Mouse (Mus musculus) layer of hippocampus, adult 9-10 months (tissue): Measurements from ENCODE around the gene Gnas.
"Not testable (repeated sequence)": the region's sequence is repeated elsewhere in the genome, so short reads cannot be mapped to it uniquely, and the experiment has no call there.

Experiments used
- DNase-seq: peaks from one replicate; pipeline ENCODE4 v3.0.0; 2022; ENCODE audit warnings: low spot score

Gene Gnas

DNA sequence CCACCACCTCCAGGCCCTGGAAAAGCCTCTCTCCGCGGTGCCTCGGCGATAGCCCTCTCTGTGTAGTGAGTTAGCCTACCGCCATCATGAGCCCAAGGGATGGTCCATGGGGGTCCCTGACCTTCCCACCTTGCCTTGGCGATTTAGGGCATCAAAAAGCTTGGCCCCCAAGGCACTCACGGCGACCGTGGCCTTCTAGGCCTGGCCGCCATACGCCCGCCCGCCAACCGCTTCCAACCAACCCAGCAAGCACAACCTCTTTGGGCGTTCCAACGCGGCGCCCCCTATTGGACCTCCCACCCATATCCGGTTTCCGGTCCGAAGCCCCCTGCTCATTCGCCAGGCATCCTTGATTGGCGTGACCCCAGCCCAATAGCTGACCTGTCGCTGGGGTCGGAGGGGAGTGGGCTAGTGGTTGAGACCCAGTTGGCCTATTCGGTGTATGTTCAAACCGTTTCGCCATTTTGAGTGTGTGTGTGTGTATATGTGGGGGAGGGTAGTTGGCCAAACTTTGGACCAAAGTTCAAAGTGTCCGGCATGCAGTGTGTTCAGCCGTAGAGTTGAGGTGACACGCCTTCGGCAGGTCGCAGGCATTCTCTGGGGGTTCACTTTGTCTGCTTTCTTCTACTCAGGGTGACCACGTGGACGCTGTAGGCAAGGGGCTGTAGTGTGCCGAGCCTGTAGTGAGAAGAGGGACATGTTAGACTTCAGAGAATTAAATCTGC is 11.2 kb downstream of the Gnas start:
- no peak for DNase-seq

- no peak for DNase-seq
Observed at GRCm38 (mm10) chr2:174295900-174296465, 11.9 kb downstream of the Gnas start.

DNA sequence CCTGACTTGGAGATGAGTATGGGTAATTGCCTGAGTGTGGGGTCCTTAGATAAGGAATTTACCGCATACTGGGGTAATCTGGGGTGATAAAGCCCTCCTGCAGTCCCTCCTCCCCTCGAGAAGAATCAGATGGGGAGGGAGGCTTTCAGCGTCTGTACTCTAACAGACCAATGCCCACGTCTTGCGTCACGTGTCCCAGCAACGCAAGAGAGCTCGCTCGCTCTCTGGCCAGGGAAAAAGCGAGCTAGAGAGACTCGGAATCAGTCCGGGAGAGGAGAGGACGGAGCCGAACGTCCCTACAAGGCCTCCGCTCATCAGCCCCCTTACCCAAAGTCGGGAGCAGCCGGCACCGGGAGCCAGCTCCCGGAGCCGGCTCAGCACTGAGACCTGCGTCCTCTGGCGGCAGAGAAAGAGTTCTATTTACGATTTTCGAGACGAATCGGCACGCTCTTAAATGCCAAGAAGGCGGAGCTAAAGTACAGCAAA is 13.0 kb downstream of the Gnas start:
- no peak for DNase-seq

DNA sequence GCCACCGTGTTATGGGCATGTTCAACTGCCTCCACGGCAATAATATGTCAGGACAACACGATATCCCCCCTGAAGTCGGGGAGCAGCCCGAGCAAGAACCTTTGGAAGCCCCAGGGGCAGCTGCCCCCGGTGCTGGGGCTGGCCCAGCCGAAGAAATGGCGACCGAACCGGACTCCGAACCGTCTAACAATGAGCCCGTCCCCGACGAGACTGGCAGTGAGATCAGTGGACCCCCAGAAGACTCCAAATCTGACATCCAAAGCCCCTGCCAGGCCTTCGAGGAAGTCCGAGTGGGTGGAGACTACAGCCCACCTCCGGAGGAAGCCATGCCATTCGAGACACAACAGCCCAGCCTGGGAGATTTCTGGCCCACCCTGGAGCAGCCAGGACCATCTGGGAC is 13.7 kb downstream of the Gnas start:
- DNase-seq: no peak

- no peak for DNase-seq
Observed at GRCm38 (mm10) chr2:174298471-174298870, 14.4 kb downstream of the Gnas start.

DNA sequence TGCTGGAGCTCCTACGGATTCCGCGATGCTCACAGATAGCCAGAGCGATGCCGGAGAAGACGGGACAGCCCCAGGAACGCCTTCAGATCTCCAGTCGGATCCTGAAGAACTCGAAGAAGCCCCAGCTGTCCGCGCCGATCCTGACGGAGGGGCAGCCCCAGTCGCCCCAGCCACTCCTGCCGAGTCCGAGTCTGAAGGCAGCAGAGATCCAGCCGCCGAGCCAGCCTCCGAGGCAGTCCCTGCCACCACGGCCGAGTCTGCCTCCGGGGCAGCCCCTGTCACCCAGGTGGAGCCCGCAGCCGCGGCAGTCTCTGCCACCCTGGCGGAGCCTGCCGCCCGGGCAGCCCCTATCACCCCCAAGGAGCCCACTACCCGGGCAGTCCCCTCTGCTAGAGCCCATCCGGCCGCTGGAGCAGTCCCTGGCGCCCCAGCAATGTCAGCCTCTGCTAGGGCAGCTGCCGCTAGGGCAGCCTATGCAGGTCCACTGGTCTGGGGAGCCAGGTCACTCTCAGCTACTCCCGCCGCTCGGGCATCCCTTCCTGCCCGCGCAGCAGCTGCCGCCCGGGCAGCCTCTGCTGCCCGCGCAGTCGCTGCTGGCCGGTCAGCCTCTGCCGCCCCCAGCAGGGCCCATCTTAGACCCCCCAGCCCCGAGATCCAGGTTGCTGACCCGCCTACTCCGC is 15.1 kb downstream of the Gnas start:
- DNase-seq: no peak

GRCm38 (mm10) chr2:174299771-174300160 is 15.6 kb downstream of the Gnas start:
- DNase-seq: no peak

DNA sequence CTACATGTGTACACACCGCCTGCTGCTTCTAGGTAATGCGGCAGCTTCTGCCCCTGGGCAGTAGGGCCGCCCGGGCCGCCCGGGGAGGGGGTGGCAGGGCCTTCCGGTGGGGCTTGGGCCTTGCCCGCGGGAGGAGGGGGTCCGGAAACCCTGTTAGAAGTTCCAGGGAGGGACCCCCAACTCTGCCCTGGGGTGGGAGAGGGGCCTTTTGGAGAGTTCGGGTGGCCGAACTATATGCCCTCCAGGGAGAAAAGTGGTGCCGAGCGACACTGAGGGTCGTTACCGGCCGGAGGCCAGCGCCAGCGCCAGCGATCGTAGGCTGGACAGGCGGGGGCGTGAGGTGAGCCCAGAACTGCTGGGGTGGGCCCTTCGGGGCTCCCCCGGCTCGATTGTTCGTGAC is 16.1 kb downstream of the Gnas start:
- no peak for DNase-seq

DNA sequence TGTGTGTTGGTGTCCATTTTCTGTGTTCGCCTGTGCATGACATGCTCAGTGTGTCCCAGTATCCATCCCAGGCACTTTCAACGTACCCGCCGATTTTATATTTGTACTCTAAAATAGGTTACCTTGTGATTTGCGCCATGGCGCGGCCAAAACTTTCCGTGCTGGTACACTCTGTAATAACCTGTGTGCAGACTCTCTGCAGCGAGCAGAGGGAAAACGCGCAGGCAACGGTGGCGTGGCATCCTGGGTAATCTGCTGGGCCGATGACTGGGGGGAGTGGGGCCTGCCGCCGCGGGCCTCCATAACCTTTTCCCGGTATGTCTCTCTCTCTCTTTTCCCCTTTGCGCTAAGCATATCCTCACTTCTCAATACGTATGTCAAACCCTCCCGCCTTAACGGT is 16.5 kb downstream of the Gnas start:
- no peak for DNase-seq

- DNase-seq: no peak
Observed at GRCm38 (mm10) chr2:174302526-174302925, 18.4 kb downstream of the Gnas start.

- DNase-seq: no peak
Observed at GRCm38 (mm10) chr2:174305646-174306045, 21.5 kb downstream of the Gnas start.

DNA sequence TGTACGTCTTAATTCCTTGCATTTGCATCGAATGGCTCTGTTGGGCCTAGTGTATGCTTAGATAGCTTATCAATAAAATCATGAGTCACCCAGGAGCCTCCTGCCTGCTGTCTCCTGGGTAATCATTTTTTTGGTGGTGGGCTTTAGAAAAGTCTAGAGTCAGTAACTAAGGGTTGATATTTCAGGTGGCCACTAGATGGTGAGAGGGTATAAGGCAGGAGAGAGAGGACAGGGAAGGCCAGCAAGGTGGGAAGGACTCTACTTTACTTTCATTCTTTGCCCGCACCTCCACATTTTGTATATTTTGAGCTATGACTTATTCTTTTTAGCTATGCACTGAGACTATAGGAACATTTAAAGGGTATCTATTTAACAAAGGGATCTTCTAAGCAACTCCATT is 23.8 kb downstream of the Gnas start:
- DNase-seq: no peak

- DNase-seq: no peak
Observed at GRCm38 (mm10) chr2:174310913-174311514, 26.9 kb downstream of the Gnas start.

GRCm38 (mm10) chr2:174311613-174312012 is 27.5 kb downstream of the Gnas start:
- no peak for DNase-seq

DNA sequence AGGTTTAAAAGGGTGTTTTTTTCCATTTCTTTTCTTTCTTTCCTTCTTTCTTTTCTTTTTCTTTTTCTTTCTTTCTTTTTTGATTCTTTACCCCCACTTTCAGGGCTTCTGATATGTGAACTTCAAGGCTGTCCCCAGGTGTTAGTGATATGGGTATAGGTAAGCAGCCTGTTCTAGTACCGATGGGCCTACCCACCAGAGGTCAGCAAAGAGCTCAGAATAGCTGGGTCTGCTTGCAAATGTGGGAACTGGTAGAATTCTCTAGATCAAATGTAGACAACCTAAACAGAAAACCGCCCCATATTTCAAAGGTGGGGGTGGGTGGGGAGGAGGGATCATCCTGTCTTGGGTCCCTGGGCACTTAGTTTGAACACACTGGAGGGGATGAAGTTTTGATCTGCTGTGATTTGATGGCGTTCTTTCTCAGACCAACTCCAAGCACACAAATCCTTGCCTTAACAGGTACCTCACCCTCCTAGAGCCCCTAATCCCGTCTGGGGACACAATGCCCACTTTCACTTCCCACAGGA is 28.1 kb downstream of the Gnas start:
- DNase-seq: peak; percentile 88

DNA sequence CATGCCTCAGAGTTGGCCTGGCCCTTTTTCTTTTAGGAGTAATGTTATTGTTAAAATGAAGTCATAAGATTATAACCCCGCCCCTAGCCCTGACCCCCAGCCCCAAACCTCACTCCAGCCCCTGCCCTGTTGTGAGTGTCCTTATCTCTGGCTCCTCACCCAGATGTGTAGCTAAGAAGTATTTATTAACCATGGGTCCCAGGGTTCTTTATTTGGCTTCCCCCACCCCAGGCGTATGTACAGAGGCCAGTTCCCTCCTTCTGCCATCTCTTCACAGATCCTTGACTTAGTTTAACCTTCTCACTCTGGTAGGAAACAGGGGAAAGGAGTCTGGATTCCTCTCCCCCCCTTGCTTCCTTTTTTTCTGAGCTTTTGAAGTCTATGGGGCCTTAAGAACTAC is 28.5 kb downstream of the Gnas start:
- no peak for DNase-seq

DNA sequence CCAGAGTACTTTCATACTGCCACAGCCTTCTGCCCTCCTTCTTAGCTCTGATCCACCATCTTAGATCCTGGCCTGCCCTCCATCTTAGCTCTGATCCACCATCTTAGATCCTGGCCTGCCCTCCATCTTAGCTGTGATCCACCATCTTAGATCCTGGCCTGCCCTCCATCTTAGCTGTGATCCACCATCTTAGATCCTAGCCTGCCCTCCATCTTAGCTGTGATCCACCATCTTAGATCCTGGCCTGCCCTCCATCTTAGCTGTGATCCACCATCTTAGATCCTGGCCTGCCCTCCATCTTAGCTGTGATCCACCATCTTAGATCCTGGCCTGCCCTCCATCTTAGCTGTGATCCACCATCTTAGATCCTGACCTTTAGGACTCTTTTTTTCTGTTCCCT is 31.3 kb downstream of the Gnas start:
- not testable (repeated sequence) for DNase-seq

DNA sequence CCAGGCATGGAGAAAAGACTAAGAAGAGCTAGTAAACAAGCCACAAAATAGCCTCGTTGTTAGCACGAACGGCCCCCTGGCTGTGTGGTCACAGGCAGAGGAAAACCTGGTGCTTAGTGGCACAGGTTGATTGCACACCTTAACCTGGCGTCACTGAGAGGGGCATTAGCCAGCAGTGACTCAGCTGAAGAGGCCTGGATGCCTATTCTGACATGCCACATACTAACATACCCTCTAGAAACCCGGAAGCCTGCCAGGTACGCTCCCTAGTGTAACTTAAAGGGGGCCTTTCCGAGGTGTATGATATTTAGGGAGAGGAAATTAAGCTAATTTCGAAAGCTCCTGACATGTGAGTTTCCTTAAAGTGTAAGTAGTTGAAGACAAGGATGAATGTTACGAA is 32.5 kb downstream of the Gnas start:
- no peak for DNase-seq

DNA sequence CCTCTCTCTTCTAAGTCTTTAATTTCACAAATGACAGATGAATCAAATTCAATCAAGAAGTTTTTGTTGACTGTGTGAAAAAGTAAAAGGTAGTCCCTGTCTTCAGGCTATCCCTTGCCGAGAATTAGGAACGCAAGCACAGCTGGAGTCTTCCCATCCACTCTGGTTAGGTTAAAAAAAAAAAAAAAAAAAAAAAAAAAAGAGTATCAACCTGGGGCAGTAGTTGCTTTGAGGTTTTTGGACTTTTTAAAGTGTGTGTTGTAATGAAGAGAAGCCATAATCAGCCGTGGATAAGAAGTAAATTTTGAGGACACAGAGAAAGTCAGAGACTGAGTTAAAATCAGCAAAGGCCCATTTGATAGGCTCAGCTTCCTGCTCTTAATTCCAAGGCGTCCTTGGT is 41.9 kb downstream of the Gnas start:
- DNase-seq: no peak

DNA sequence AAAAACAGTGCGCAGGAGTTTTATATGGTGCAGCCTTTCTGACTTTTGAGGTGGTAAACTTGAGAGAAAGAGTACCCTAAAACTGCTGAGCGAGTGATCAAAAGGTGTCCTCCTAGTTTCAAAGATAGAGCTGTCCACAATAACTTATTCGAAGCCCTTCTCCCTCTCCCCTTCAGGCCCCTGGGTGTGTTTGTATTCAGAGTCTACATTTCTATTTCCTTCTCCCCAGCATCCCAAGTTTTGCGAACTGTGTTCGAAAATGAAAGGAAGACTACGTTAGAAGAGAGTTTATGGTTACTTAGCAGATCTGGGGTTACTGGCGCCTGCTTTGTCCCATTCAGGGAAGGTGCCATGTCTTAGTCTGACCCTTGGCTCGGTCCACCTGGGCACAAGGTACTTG is 42.4 kb downstream of the Gnas start:
- DNase-seq: no peak

DNA sequence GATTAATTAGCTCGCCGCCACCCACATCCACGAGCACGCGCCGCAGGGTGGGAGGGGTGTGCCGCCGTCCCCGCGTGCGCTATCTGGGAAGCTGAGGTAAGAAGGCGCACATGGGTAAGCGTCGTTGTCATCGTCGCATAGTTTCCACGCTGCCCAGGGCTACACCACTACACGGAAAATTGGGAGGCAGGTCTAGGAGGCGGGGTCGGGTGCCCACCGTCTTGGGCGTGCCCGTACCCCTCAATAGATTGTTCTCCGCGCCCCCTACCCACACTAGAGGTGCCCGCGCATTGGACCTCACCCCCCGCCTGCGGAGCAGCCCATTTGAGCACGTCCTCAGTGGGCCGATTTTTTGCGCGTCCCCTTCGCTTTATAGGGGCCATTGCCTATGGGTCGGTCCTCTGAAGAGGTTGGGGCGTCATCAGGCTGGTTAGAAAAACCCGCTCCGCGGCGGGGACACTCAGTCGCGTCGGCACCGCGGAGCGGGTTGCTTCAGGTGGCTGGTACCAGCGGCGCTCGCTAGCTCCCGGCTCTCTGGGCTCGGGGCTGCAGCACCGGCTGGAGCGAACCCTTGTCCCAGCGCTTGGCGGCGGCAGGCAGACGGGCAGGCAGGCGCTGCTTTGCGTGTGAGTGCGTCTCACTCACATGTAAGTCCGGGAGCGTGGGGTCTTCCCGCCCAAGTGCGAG is 43.3 kb downstream of the Gnas start:
- DNase-seq: no peak

GRCm38 (mm10) chr2:174328358-174328905 is 44.3 kb downstream of the Gnas start:
- no peak for DNase-seq
